In the genomic region with DNA sequence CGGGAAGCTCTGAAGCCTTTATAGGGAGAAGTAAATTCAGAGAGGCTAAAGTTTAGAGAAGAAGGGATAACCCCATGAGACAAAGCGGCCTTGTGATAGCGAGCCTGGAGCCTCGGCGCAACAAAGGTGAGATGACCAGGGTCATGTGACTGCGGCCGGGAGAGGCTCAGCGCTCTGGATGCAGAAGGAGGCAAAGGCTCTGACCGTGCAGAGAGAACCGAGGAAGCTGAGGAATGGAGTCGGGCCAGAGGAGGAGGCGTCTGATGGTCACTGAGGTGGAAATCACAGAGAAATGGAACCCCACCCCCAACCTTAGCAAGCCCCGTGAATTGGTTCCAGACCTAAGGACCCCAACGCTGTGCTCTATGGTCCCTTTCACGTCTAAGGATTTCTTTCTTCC, we compare ENCODE assay signal across 21 mouse cellular contexts.
"Had no signal": no experiment of that assay in that cellular context is flagged by ENCODE, and none has a peak within 500 bp of the region (broad histone marks: within the 10 kb centered on the region; RNA-seq: fewer than 3 reads in every experiment).

No protein-coding gene starts in this region.

- H3K4me1 ChIP-seq: limb, embryonic 13.5 days; liver, embryonic 12.5 days; liver, embryonic 15.5 days; lung, embryonic 15.5 days; megakaryocyte, embryonic 14.5 days; midbrain, embryonic 12.5 days; midbrain, embryonic 15.5 days; neural tube, embryonic 13.5 days had no signal

- DNase-seq: kidney, adult 2 months; kidney, postnatal 25 days; left cerebral cortex, postnatal 4 days; liver; lung, adult 18-20 months; lung, postnatal 10 days; lung, postnatal 36 days; thymus, adult 2 months; thymus, postnatal 14 days; thymus, postnatal 4 days had no signal

- H3K4me2 ChIP-seq: limb, embryonic 13.5 days; liver, embryonic 12.5 days; liver, embryonic 15.5 days; lung, embryonic 15.5 days; midbrain, embryonic 12.5 days; midbrain, embryonic 15.5 days; neural tube, embryonic 13.5 days had no signal

- H3K9me3 ChIP-seq: limb, embryonic 13.5 days; liver, embryonic 12.5 days; liver, embryonic 15.5 days; lung, embryonic 15.5 days; midbrain, embryonic 12.5 days; midbrain, embryonic 15.5 days had no signal

- H3K27me3 ChIP-seq: limb, embryonic 13.5 days; megakaryocyte, embryonic 14.5 days; midbrain, embryonic 15.5 days; neural tube, embryonic 13.5 days had no signal

- H3K27ac ChIP-seq: kidney, postnatal 0 days; layer of hippocampus, adult 2 months; limb, embryonic 13.5 days; liver, embryonic 12.5 days; liver, embryonic 15.5 days; lung, embryonic 15.5 days; midbrain, embryonic 12.5 days; midbrain, embryonic 15.5 days; neural tube, embryonic 13.5 days; stomach, postnatal 0 days had no signal

- H3K4me3 ChIP-seq: layer of hippocampus, adult 2 months; limb, embryonic 13.5 days; liver, embryonic 12.5 days; liver, embryonic 15.5 days; lung, embryonic 15.5 days; megakaryocyte, embryonic 14.5 days; midbrain, embryonic 12.5 days; midbrain, embryonic 15.5 days; neural tube, embryonic 13.5 days had no signal

- ATAC-seq: liver, embryonic 12.5 days had no signal

- H3K9ac ChIP-seq: limb, embryonic 13.5 days; liver, embryonic 12.5 days; liver, embryonic 15.5 days; lung, embryonic 15.5 days; midbrain, embryonic 12.5 days; midbrain, embryonic 15.5 days; neural tube, embryonic 13.5 days had no signal

- H3K36me3 ChIP-seq: limb, embryonic 13.5 days; liver, embryonic 12.5 days; liver, embryonic 15.5 days; lung, embryonic 15.5 days; midbrain, embryonic 12.5 days; midbrain, embryonic 15.5 days; neural tube, embryonic 13.5 days had no signal
